Mouse (Mus musculus) heart, adult 9 months (tissue): ENCODE measurements at regions not wholly inside any gene's neighbourhood (a gene's known extent, or its start where the extent isn't known, plus 50 kb on each side); places are given as distances from the start of the nearest gene placed in this dataset.

Source experiments
- DNase-seq, 2 experiments: peaks; one replicate each; pipeline ENCODE4 v3.0.0; 2022; ENCODE audit warnings: low spot score in 2 of 2

- DNase-seq = no peak
Measured at GRCm38 (mm10) chr12:109891206-109891605, 291.1 kb upstream of the Rtl1 start.

DNA sequence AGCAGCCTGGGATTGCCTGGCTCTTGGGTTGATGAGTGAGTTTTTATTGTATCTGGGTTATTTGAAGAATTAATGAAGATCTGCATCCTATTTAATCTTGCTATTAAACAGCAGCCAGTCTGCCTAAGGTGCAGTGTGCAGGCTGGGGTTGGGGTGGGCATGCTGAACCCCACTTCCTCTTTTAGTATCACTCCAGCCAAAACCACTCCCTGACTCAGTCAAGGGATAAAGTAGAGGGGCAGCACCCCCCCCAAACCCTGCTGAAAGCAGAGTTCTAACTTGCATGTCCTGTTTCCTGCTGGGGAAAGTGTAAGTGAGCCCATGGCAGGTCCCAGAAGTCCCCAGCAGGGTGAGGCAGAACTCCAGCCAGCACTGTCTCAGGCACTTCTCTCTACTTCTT is 292.7 kb upstream of the Rtl1 start:
- no peak for DNase-seq

GRCm38 (mm10) chr12:109893657-109894056 is 293.5 kb upstream of the Rtl1 start:
- DNase-seq = no peak

GRCm38 (mm10) chr12:109895389-109895788 is 295.3 kb upstream of the Rtl1 start:
- no peak for DNase-seq

DNA sequence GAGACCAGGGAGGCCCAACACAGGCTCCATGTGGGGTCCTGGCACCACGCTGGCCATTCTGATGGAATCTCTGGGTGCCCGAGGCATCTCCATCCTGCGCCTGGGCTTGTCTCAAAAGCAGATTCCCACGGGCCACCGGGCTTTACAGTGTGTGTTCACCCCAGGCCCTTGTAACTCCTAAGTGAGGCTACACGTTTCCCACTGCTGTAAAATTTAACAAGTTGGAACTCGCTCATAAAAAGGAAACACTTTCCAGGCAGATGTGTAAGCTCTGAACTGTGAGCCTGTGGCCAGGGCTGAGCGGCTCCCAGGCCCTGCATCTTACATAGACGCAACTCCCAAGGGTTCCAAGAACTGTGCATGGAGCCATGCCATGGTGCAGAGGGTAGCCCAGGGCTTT is 296.3 kb upstream of the Rtl1 start:
- no peak for DNase-seq

DNA sequence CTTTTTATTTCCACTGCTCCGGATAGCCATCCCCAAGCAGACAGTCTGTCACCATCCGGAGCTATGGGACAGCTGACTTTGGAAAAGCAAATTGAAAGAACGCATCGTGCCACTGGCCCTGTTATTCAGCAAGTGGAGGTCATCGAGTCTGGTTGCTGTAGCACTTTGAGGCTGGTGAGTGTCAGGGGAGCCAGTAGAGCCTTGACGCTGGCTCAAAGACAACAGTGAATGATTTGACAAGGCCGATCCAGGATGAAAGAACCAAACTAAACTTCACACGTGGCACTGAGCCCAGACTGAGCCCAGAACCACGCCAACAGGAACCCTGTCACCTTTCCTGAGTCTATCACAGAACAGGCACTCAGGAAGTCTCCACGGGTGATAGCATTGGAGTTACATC is 296.8 kb upstream of the Rtl1 start:
- DNase-seq = no peak

DNA sequence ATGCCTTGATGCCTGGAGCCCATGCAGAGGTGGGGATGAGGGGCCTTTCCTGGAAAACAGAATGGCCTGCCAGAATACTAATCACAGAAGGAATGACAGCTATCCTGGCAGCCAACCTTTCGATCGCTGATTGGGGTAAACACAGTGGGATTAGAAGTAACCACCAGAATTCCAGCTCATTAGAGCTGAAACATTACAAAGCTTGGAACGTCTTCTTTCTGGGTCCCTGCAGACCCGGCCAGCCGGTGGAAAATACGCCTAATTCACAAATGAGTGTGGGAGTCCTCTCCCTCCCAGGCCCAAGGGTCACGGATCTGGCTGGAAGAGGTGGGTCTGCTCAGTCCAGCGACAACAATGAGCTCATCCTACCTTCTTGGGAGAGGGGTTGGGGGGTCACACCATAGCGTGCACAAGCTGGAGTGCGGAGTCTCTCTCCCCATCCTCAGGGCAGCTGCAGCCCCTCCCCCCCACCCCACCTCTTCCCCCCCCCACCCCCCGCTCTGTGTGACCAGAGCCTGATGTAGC is 297.8 kb upstream of the Rtl1 start:
- DNase-seq = no peak

DNA sequence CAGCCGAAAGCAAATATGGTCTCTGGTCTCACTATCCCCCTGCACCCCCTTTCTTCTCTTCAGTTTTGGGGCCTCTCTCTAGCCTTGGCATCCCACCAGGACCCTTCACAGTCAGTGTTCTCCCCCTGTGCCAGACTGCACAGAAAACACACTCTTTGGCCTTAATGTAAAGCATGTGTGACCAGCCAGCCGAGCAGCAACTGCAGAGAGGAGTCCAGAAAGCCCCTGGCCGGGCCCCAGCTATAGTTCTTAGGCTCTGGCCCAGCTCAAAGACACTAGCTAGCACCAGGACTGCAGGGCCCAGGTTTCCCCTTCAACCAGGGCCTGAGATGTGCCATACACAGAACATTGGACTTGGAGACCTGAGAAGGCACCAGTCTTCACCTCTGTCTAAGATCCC is 299.3 kb upstream of the Rtl1 start:
- DNase-seq = no peak

- DNase-seq = no peak
Measured at GRCm38 (mm10) chr12:109910966-109911495, 310.9 kb upstream of the Rtl1 start.

DNA sequence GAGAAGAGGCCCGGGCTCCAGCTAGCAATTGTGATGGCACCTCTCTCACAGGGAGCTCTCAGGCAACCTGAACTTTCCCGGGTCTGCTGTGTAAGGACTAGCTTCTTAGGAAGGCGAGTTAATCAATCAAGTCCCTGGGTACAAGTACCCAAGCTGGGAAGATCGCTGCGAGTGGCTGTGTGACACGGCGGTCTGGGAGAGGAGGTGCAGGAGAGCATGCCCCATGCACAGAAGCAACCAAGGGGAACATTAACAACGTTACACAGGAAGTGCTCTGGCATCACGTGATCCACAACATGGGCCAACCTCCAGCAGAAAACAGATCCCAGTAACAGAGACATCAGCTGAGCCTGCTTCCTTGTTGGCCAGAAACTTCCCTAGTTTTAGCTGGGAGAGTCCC is 311.4 kb upstream of the Rtl1 start:
- DNase-seq = no peak

GRCm38 (mm10) chr12:109917761-109918160 is 317.6 kb upstream of the Rtl1 start:
- no peak for DNase-seq

DNA sequence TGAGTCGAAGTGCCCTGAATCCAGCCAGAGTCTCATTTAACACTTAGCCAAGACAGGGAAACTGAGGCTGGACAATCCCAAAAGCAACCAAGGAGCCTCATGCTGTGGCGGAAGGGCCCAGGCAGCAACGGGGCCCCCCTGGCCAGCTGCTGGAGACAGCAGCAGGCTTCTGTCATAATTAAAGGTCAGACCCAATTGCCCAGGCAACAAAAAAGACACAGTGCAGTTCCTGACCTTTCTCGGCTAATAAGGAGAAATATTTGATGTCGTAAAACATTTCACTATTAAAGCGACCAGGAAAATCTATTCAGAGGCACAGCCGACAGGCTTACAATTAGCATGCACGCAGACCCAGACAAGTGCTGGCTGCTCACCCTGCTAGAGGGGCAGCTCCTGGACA is 318.8 kb upstream of the Rtl1 start:
- no peak for DNase-seq

DNA sequence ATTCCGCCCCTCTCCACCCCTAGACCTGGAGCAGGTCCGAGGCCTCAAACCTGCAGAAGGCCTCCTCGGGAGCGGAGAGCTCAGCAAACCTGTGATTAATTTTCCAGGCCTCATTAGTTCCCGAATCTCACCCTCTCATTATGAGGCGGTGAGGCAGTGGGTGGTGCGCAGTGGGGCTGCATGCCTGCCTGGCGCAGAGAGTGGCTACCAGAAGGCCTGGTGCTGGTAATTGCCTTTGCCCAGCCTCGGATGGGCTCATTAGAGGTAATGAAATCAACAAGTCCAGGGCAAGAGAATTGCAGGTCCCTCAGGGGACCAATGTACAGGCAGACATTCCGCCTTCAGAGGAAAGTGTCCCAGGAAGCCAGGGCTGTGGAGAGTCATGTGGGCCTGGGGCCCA is 322.0 kb upstream of the Rtl1 start:
- no peak for DNase-seq

GRCm38 (mm10) chr12:109925866-109926265 is 325.7 kb upstream of the Rtl1 start:
- no peak for DNase-seq

DNA sequence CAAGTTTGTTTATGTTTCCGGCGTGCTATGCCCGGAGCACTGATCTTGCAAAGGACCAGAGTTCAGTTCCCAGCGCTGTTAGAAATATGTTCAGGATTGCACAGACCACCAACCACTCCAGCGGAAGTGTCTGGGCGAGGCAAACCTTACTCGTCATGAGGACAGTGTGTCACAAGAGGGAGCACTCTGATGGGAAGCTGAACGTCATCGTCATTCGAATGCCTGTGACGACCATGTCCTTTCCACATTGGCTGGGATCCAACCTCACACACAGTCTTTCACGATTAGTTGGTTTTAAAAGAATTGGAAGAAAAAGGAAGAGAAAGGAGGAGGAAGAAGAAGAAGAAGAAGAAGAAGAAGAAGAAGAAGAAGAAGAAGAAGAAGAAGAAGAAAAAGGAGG is 326.5 kb upstream of the Rtl1 start:
- no peak for DNase-seq

DNA sequence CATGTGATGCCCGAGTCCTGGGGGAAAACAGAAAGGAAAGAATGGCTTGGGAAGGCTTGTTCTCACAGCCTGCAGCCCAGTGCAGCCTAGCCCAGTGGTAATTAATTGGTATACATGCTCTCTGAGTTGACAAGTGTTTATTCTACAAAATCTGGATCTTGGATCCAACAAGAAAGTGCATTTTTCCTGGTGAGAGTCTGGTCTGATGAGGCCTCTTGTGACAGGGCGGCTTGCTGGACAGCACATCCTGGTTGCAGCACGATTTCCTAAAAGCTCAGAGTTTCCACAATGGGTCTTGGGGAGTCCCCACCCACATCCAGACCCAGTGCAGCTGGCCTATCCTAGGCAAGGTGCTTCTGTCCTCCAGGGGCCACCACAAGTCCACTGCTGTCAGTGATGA is 332.7 kb upstream of the Dio3 start:
- no peak for DNase-seq

DNA sequence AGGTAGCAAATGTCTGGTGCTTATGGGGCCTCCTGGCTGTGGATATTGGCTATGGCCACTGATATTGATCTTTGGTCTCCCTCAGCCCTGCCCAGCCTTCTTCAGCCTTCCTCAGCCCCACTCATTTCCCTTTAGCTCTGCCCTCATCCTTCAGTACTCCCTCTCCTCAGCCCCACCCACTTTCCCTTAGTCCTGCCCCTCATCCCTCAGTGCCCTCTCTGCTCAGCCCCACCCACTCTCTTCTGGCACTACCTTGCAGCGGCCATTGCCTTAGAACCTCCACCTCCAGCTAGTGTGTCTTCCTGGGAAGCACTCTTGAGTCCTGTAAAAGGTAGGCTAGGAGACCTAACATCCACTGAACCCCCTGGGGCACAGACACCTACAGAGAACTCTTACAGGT is 331.9 kb upstream of the Dio3 start:
- DNase-seq = no peak

DNA sequence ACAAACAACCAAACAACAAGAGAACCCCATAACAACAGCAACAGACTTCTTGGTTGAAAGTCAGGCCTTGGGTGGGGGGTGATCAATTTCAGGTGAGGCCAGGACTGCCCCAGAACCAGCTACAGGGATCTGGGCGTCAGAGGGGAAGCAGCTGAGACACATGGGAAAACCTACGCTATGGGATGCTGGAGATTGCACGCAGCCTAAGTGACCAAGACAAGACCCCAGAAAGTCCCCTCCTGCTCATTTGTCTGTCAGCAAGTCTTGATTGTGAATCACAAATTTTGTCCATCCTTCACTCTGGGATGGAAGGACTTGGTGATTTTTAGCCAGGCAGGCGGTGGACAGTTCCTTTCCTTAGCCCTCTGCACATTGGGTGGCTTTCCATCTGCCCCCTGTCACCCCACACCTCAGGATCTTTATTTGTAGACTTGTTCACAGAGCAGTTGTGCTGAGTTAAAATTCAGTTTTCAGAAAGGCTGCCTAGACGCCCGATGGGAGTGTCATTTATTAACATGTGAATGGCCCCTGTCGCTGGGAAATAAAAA is 330.9 kb upstream of the Dio3 start:
- DNase-seq = no peak

GRCm38 (mm10) chr12:109948434-109948984 is 330.4 kb upstream of the Dio3 start:
- DNase-seq = no peak

- DNase-seq = no peak
Measured at GRCm38 (mm10) chr12:109949231-109949965, 329.5 kb upstream of the Dio3 start.

DNA sequence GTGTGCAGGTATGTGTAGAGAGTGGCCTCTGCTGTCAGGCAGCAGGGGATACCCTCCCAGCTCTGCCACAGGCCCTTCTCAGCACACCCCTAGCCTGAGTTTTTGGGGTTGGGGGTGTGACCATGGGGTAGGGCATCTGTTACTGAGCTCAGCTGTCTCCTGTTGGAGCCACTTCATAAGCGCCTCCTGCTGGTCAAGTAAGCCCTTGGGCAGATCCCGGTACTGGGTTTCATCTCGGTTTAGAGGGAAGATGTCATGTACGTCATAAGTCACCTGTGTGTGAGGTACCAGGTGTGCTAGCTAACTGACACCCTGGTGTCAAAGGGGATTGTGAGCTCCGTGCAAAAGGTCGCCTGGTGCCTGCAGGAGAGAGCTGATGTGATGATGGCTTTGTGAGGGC is 328.2 kb upstream of the Dio3 start:
- no peak for DNase-seq

- DNase-seq = no peak
Measured at GRCm38 (mm10) chr12:109951473-109951872, 327.4 kb upstream of the Dio3 start.

- no peak for DNase-seq
Measured at GRCm38 (mm10) chr12:109951884-109952456, 326.9 kb upstream of the Dio3 start.
